Mouse (Mus musculus) liver, adult 2 months (tissue): ENCODE results near the gene Gabbr1.

ENCODE experiments used
- CTCF ChIP-seq: fragments of 200-500 bp; IDR thresholded peaks from 2 replicates; pipeline ENCODE4 v1.5.1; 2011; ENCODE audit warnings: low read depth, low read length, control low read depth
- POLR2A ChIP-seq: fragments of 200-500 bp; IDR thresholded peaks from 2 replicates; pipeline ENCODE4 v1.6.1; 2011; ENCODE audit warnings: low read length, control low read depth; ENCODE audit not compliant: insufficient read depth; ENCODE audit errors: extremely low read depth

DNA sequence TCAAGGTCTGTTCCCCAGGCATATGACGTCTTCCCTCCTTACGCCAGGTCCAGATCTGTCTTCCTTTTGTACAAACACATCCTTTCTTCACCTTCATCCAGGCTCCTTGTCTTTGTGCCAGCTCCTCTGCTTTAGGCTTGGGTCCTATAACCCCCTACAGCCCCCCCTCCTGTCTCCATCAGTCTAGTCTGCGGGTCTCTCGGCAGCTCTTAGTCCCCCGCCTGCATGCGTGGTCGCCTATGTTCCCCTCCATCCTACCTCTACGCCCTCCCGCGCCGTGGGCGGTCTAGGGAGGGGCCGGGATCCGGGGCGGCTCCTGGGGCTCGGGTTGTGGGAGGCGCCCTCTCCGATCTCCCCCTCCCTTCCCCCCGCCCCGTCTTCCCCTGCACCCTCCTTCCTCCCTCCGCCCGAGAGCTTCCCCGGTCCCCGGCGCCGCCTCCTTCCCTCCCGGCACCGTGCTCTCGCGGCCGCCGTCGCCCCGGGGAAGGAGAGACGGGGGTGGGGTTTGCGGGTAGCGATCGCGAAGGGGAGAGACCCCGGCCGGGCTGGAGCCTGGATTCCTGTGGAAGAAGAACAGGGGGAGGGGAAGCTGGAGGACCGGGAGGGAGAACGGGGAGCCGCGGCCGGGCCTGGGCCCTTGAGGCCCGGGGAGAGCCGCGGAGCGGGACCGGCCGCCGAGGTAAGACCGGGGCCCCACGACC is at the start of gene Gabbr1:
- TF ChIP-seq CTCF: no peak
- TF ChIP-seq POLR2A: 0 out of 2 replicates have a peak, but pooled peaks have one; percentile 4
